Mouse (Mus musculus) heart, adult 2 months (tissue): ENCODE data around the gene Acbd6.

Experiments used
- CTCF ChIP-seq: fragments of 200-600 bp; IDR thresholded peaks from 2 replicates; pipeline ENCODE4 v1.8.1; 2022; ENCODE audit warnings: antibody characterized with exemption, mild to moderate bottlenecking, moderate library complexity
- EP300 ChIP-seq: fragments of 200-500 bp; IDR thresholded peaks from 2 replicates; pipeline ENCODE4 v1.6.1; 2011; ENCODE audit warnings: low read depth, low read length, control low read depth; ENCODE audit not compliant: insufficient read depth

DNA sequence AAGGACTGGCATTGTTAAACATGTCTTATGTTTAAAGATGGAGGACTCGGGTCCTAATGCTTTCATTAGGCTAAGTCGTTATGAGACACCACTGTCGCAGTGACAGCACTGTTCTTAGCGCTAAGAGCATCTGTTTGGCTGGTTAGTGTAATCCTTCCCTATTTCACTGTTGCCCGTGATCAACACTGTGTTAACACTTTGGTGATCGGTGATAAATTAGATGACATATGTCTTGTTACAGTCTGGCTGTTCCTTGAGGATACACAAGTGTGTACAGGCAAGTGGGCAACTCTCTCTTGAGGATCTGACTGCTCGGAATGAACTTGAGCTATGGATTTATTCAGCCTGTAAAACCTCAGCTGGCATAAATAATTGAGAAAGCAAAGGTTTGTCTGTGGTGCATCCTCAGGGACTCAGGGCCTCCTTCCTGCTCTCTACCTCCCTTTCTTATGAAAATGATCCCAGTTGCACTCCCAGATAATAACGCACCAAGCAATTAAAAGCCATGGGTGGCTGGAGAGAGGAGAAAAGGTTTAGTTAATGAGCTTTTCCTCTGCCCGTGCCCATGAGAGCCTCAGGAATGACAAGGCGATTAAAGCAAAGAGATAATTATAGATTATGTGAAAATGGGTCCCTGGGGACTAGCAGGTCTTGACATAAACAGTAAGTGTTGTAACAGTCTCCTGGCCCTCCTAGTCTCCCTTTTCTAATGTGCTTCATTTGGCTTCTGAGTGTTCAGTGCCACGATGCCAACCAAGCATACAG lies 47.7 kb downstream of the Acbd6 start:
- TF ChIP-seq CTCF (no peak), EP300 (no peak)
